Mouse (Mus musculus) olfactory bulb, adult 2 months (tissue): ENCODE measurements around the gene Egfl7. TPM values are rescaled to one million over a fixed set of nuclear protein-coding genes. Genes with fewer than 3 reads are reported as not detected.
A peak's percentile ranks its signal among the peaks of the same experiment; 100 is the strongest.

Experiments
- H3K27ac ChIP-seq: fragments of 200-500 bp; 2 replicates; pipeline ENCODE4 v1.5.1; 2012; ENCODE audit warnings: low read depth, low read length; ENCODE audit not compliant: insufficient read depth
- H3K4me1 ChIP-seq: fragments of 200-500 bp; 2 replicates; pipeline ENCODE4 v1.6.1; 2012; ENCODE audit warnings: low read length; ENCODE audit not compliant: control insufficient read depth, insufficient read depth
- H3K4me3 ChIP-seq: fragments of 200-500 bp; 2 replicates; pipeline ENCODE4 v1.5.1; 2012; ENCODE audit warnings: mild to moderate bottlenecking, low read depth, low read length, moderate library complexity; ENCODE audit not compliant: insufficient read depth
- CTCF ChIP-seq: fragments of 200-500 bp; IDR thresholded peaks from 2 replicates; pipeline ENCODE4 v1.5.1; 2012; ENCODE audit warnings: low read depth, mild to moderate bottlenecking, low read length, moderate library complexity; ENCODE audit not compliant: insufficient read depth
- POLR2A ChIP-seq: fragments of 200-500 bp; IDR thresholded peaks from 2 replicates; pipeline ENCODE4 v1.6.1; 2012; ENCODE audit warnings: mild to moderate bottlenecking, low read depth, low read length, moderate library complexity; ENCODE audit not compliant: insufficient read depth
- WGBS: fragments of 180-500 bp; shearing (Covaris S2); methylation state at CpG from one replicate; pipeline ENCODE4 v1.1.7; 2018; 5-methylcytosine and 5-hydroxymethylcytosine counted together
- polyA plus RNA-seq: library from polyadenylated mRNA; stranded (reverse); fragments of >200 nt; gene quantifications from 2 replicates; pipeline ENCODE4 v1.2.4, GENCODE M21; 2012; ENCODE audit warnings: low replicate concordance; ENCODE audit not compliant: missing spikeins, insufficient read depth, insufficient read length

Gene Egfl7
- polyA plus RNA-seq, 1 experiment, result not detected

- 93% methylated on average over 5 of the region's 5 CpGs for WGBS
- no peak overlapping the region for H3K27ac ChIP-seq
- TF ChIP-seq CTCF (no peak), POLR2A (no peak)
- H3K4me3 ChIP-seq, result no peak overlapping the region
- H3K4me1 ChIP-seq, result peaks cover 12% of the 10 kb centered on the region
Observed at GRCm38 (mm10) chr2:26602631-26603030, 22.8 kb downstream of the Egfl7 start.

- Histone ChIP-seq H3K4me3 (peak overlapping the region; percentile 51; the same call in 1 of the 2 replicates), H3K27ac (no peak overlapping the region), H3K4me1 (peaks cover 12% of the 10 kb centered on the region)
- TF ChIP-seq CTCF, result no peak
- TF ChIP-seq POLR2A, result no peak
- 41% methylated on average over 6 of the region's 6 CpGs for WGBS
Observed at GRCm38 (mm10) chr2:26603159-26603558, 23.3 kb downstream of the Egfl7 start.

- no peak within 1 kb of the TSS for H3K27ac ChIP-seq
- TF ChIP-seq POLR2A, result 0 out of 2 replicates have a peak, but pooled peaks have one; percentile 25
- TF ChIP-seq CTCF, result no peak
- peak within 1 kb of the TSS; percentile 51 for H3K4me3 ChIP-seq
- 1% methylated on average over 97 of the region's 103 CpGs for WGBS
- H3K4me1 ChIP-seq, result peaks cover 12% of the 10 kb centered on the region
Observed at GRCm38 (mm10) chr2:26603720-26604671, 24.2 kb downstream of the Egfl7 start, which contains the start of gene Agpat2. Gene Agpat2 (minus strand): TSS chr2:26604417.

DNA sequence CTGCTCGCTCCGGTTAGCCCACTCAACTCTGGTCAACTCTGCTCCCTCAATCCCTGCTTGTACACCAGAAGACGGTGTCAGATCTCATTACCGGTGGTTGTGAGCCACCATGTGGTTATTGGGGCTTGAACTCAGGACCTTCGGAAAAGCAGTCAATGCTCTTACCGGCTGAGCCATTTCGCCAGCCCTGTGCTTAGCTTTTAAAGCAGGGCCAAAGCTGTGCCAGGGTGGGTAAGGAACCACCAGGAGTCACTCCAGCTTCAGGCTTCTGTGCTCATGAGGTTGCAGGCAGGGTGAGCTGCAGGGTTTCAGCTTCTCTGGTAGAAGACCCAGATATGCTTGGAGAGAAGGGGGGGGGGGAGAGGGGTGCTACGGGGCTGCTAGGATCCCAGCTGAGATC lies 25.5 kb downstream of the Egfl7 start:
- 85% methylated on average over 8 of the region's 8 CpGs for WGBS
- Histone ChIP-seq H3K4me3 (no peak overlapping the region), H3K27ac (no peak overlapping the region), H3K4me1 (peaks cover 12% of the 10 kb centered on the region)
- TF ChIP-seq POLR2A (no peak), CTCF (no peak)

DNA sequence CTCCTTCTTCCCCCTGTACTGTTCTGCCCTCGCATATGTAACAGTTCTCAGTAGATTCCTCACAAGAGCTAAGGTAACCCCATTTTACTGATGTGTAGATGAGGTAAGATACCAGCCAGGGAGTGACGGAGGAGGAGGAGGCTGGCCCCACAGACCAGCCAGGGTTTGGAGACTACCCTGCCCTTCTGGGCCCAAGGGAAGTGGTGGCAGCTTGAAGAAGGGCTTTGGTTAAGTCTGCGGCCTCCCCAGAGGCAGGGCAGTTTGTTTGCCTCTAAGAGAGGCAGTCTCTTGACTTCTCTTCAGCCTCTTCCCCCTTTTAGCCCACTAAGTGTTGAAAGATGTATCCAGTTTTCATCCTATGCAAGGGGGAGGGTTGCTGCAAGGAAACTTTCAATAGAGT lies 26.8 kb downstream of the Egfl7 start:
- WGBS, result 89% methylated on average over 3 of the region's 3 CpGs
- H3K27ac ChIP-seq, result no peak overlapping the region
- TF ChIP-seq CTCF, result no peak
- no peak for TF ChIP-seq POLR2A
- no peak overlapping the region for H3K4me3 ChIP-seq
- H3K4me1 ChIP-seq, result peaks cover 12% of the 10 kb centered on the region

DNA sequence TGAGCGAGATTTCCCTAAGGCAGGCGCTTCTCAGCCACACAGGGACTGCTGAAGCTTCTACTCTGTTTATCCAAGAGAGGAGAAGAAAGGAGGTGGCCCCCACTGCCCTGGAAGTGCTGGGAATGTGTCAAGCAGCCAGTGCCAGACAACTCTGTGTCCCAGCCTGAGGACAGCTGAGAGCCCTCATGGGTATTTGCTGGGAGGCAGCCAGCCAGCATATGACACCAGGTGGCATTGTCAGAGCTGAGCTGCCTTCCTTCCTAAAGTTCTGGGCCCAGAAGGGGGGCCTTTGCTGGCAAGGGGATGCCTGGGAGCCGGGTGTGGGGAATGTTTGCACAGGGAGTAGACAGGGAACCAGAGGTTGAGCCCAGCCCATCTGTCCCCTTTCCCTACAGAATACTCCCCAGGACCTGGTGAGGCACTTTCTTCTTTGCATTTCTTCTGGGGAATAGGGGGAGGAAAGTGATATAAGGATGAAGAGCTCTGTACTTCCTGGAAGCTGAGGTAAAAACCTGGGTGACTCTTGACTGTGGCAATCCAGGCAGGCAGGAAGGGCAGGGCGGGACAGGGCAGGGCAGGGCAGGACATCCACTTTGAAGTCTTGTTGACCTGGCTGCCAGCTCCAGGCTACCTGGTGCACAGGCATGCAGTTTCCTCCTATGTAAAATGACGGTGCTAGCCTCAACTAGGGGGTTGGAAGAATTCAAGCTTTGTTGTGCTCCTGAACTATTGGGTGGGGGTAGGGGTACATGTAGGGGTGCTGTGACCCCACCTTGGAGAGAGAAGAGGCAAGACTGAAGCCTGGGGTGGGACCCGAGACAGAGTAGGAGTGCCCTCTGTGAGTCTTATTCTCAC lies 27.5 kb downstream of the Egfl7 start:
- no peak for TF ChIP-seq POLR2A
- TF ChIP-seq CTCF, result no peak
- 65% methylated on average over 6 of the region's 6 CpGs for WGBS
- no peak overlapping the region for H3K27ac ChIP-seq
- no peak overlapping the region for H3K4me3 ChIP-seq
- peaks cover 12% of the 10 kb centered on the region for H3K4me1 ChIP-seq

DNA sequence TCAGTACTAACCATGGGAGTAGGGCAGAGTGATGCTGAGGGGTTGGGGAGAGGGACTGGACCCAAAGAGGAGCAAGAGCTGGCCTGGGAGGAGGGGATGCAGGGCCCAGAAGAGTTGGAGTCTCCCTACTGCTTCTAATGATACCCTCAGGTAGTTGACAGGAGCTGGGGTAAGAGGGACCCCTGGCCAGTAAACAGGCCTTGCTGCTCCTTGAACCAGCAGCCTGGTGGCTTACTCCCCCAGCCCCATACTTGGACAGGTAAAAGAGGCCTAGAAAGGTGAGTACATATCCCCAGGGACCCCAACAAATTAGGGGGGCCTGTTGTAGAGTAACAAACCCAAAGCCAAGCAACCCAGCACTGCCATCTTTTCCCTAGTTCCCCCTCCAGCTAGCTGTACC lies 29.0 kb downstream of the Egfl7 start:
- no peak overlapping the region for H3K4me3 ChIP-seq
- no peak overlapping the region for H3K27ac ChIP-seq
- TF ChIP-seq CTCF (no peak), POLR2A (no peak)
- H3K4me1 ChIP-seq, result peaks cover 8% of the 10 kb centered on the region

DNA sequence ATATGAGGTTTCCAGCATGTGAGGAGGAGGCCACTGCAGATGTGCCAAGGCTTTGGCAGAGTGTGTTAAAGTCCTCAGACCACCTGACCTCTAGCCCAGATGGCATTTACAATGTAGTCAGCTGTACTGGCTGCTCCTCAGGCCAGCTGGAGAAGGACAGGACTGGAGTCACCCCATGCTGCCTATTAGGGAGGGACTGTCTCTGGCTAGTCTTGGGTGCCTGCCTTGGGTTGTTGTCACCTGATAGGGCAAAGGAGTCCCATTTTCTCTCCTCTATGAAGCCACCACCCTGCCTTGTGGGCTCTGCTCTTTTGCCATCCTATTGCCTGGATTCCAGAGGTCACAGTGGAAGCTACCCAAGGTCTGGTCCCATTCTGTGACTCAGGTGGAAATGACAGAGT lies 29.4 kb downstream of the Egfl7 start:
- H3K4me1 ChIP-seq, result peaks cover 3% of the 10 kb centered on the region; the same call in 1 of the 2 replicates
- TF ChIP-seq POLR2A (no peak), CTCF (no peak)
- H3K27ac ChIP-seq, result no peak overlapping the region
- H3K4me3 ChIP-seq, result no peak overlapping the region

DNA sequence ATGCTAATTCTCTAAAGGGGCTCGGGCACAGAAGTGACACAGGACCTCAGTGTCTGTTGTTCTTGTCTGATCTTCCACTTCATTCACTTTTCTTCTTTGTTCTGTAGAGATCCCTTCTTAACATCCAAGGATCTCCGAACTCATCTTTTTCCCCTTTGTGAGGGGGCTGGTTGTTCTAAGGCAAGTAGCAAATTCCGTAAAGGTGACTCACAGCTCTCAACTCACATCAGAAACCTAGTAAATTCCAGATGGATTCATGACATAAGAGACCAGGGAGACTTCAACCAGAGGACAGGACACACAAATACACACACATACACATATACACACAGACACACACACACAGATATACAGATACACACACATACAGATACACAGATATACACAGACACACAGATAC lies 30.7 kb downstream of the Egfl7 start:
- no peak overlapping the region for H3K27ac ChIP-seq
- no peak for TF ChIP-seq POLR2A
- TF ChIP-seq CTCF, result no peak
- WGBS, result 86% methylated on average over 3 of the region's 3 CpGs
- no peak overlapping the region for H3K4me3 ChIP-seq
- no peaks in the 10 kb centered on the region for H3K4me1 ChIP-seq
